Mouse (Mus musculus) cortical plate, adult 2 months (tissue): Measurements from ENCODE around the gene St3gal6.

Experiments used
- CTCF ChIP-seq: fragments of 200-500 bp; IDR thresholded peaks from 2 replicates; pipeline ENCODE4 v1.5.1; 2011; ENCODE audit warnings: mild to moderate bottlenecking, control low read depth, low read length; ENCODE audit not compliant: insufficient read depth; ENCODE audit errors: extremely low read depth
- POLR2A ChIP-seq: fragments of 200-500 bp; IDR thresholded peaks from 2 replicates; pipeline ENCODE4 v1.6.1; 2011; ENCODE audit warnings: mild to moderate bottlenecking, low read length, control low read depth; ENCODE audit not compliant: insufficient read depth; ENCODE audit errors: extremely low read depth

GRCm38 (mm10) chr16:58462519-58462918, 61.5 kb downstream of the St3gal6 start:
- TF ChIP-seq POLR2A (no peak), CTCF (no peak)
